Mouse (Mus musculus) midbrain, postnatal 0 days (tissue): ENCODE data around the gene Ppcs. TPM values are rescaled to one million over a fixed set of nuclear protein-coding genes. Genes with fewer than 3 reads are reported as not detected.

Experiments
- ATAC-seq: fragments of 200-750 bp; cut with Nextera tagmentation; 2 replicates; pipeline ENCODE4 v1.8.0; 2017; ENCODE audit warnings: moderate number of reproducible peaks, mild to moderate bottlenecking, moderate TSS enrichment, moderate library complexity; ENCODE audit not compliant: low FRiP score
- DNase-seq: peaks from one replicate; pipeline ENCODE4 v3.0.0-alpha.2; 2015; ENCODE audit warnings: low spot score
- H3K27ac ChIP-seq: fragments of 300-500 bp; sonication (generic); 2 replicates; pipeline ENCODE4 v1.5.1; 2014; ENCODE audit warnings: low read depth, mild to moderate bottlenecking, low read length, mixed read lengths
- H3K27me3 ChIP-seq: fragments of 300-500 bp; sonication (generic); 2 replicates; pipeline ENCODE4 v1.6.1; 2014; ENCODE audit warnings: low read length, control low read depth, mixed read lengths; ENCODE audit not compliant: insufficient read depth
- H3K36me3 ChIP-seq: fragments of 300-500 bp; sonication (generic); 2 replicates; pipeline ENCODE4 v1.6.1; 2014; ENCODE audit warnings: low read length, control low read depth, mixed read lengths; ENCODE audit not compliant: insufficient read depth
- H3K4me1 ChIP-seq: fragments of 300-500 bp; sonication (generic); 2 replicates; pipeline ENCODE4 v1.6.1; 2014; ENCODE audit warnings: mild to moderate bottlenecking, control low read depth, antibody characterized with exemption, low read length, mixed read lengths; ENCODE audit not compliant: insufficient read depth
- H3K4me2 ChIP-seq: fragments of 300-500 bp; sonication (generic); 2 replicates; pipeline ENCODE4 v1.6.1; 2014; ENCODE audit warnings: low read depth, mild to moderate bottlenecking, low read length, mixed read lengths; ENCODE audit not compliant: poor library complexity, severe bottlenecking
- H3K4me3 ChIP-seq: fragments of 300-500 bp; sonication (generic); 2 replicates; pipeline ENCODE4 v1.5.1; 2014; ENCODE audit warnings: low read depth, mild to moderate bottlenecking, low read length, moderate library complexity
- H3K9ac ChIP-seq: fragments of 300-500 bp; sonication (generic); replicated peaks from 2 replicates; pipeline ENCODE4 v1.6.1; 2014; ENCODE audit warnings: mild to moderate bottlenecking, low read length, moderate library complexity, mixed read lengths; ENCODE audit not compliant: poor library complexity, severe bottlenecking
- H3K9me3 ChIP-seq: fragments of 300-500 bp; sonication (generic); 2 replicates; pipeline ENCODE4 v1.6.1; 2016; ENCODE audit warnings: low read length, control low read depth
- CTCF ChIP-seq: IDR thresholded peaks from 2 replicates; pipeline ENCODE4 v1.5.1; 2016; ENCODE audit warnings: antibody characterized with exemption, mild to moderate bottlenecking
- WGBS: fragments of 180-500 bp; shearing (Covaris S2); extraction: QIAGEN DNeasy Blood & Tissue Kit; methylation state at CpG from one replicate; pipeline ENCODE4 v1.1.7; 2014; 5-methylcytosine and 5-hydroxymethylcytosine counted together
- polyA plus RNA-seq: library from polyadenylated mRNA; unstranded; fragments of >200 nt; fragmentation: Nextera tagmentation; extraction: Ambion mirVana; gene quantifications from 2 replicates; pipeline ENCODE4 v1.2.1, GENCODE M21; 2015
- total RNA-seq: library from RNA; depleted of rRNA; stranded (reverse); fragments of >200 nt; gene quantifications from 2 replicates; pipeline ENCODE4 v1.2.3, GENCODE M21; 2014; rRNA removed

The Ppcs gene
- total and polyA plus RNA-seq, 2 experiments from 2014 or later, result 19.2 to 23.4 TPM

- H3K4me1 ChIP-seq, result no peaks in the 10 kb centered on the region
- ATAC-seq (no peak), DNase-seq (no peak)
- no peak for TF ChIP-seq CTCF
- no peak overlapping the region for H3K27ac ChIP-seq
- no peak overlapping the region for H3K9ac ChIP-seq
- H3K9me3 ChIP-seq, result peaks cover 12% of the 10 kb centered on the region
- H3K36me3 ChIP-seq, result peaks cover 28% of the 10 kb centered on the region
- H3K4me3 ChIP-seq, result no peak overlapping the region
- H3K27me3 ChIP-seq, result no peaks in the 10 kb centered on the region
- H3K4me2 ChIP-seq, result no peak overlapping the region
- WGBS, result 82% methylated on average over 7 of the region's 7 CpGs
Measured at GRCm38 (mm10) chr4:119398751-119399150, 23.5 kb downstream of the Ppcs start.

DNA sequence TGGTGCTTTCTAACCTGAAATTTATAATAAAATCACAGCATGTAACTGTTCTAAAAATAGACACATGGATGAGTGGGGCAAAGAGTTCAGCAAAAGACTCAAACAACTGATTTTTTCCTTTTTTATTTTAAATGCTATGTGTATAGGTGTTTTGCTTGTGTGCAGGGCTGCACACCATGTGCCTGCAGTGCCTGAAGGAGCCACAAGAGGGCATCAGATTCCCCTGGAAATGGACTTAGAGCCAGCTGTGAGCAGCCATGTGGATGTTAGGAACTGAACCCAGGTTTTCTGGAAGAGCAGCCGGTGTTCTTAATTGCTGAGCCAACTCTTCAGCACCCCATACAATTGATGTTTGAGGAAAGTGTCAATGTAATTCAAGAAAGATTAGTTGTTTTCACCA lies 31.9 kb downstream of the Ppcs start:
- WGBS, result 94% methylated on average over 1 of the region's 1 CpGs
- Histone ChIP-seq H3K4me3 (no peak overlapping the region), H3K36me3 (peaks cover 11% of the 10 kb centered on the region; the same call in 1 of the 2 replicates), H3K4me1 (no peaks in the 10 kb centered on the region), H3K9me3 (no peaks in the 10 kb centered on the region), H3K9ac (no peak overlapping the region), H3K27ac (no peak overlapping the region), H3K27me3 (no peaks in the 10 kb centered on the region), H3K4me2 (no peak overlapping the region)
- DNase-seq (peak; percentile 38), ATAC-seq (no peak)
- peak; percentile 72 for TF ChIP-seq CTCF

GRCm38 (mm10) chr4:119389184-119389583 lies 33.0 kb downstream of the Ppcs start:
- Histone ChIP-seq H3K4me2 (no peak overlapping the region), H3K27me3 (no peaks in the 10 kb centered on the region), H3K4me3 (no peak overlapping the region), H3K4me1 (no peaks in the 10 kb centered on the region), H3K9ac (no peak overlapping the region), H3K27ac (no peak overlapping the region), H3K36me3 (peaks cover 11% of the 10 kb centered on the region; the same call in 1 of the 2 replicates), H3K9me3 (no peaks in the 10 kb centered on the region)
- no peak for TF ChIP-seq CTCF
- ATAC-seq, result no peak
- no peak for DNase-seq
- WGBS, result 55% methylated on average over 3 of the region's 3 CpGs

GRCm38 (mm10) chr4:119381471-119382190 lies 40.6 kb downstream of the Ppcs start:
- Histone ChIP-seq H3K9ac (no peak overlapping the region), H3K4me1 (no peaks in the 10 kb centered on the region; the same call in 1 of the 2 replicates), H3K27ac (no peak overlapping the region), H3K9me3 (no peaks in the 10 kb centered on the region), H3K4me3 (no peak overlapping the region), H3K27me3 (no peaks in the 10 kb centered on the region), H3K36me3 (no peaks in the 10 kb centered on the region), H3K4me2 (no peak overlapping the region)
- ATAC-seq (no peak), DNase-seq (no peak)
- no peak for TF ChIP-seq CTCF
- 80% methylated on average over 7 of the region's 7 CpGs for WGBS

- WGBS, result 88% methylated on average over 6 of the region's 6 CpGs
- Histone ChIP-seq H3K27ac (no peak overlapping the region), H3K9me3 (no peaks in the 10 kb centered on the region), H3K9ac (no peak overlapping the region), H3K27me3 (no peaks in the 10 kb centered on the region), H3K36me3 (no peaks in the 10 kb centered on the region), H3K4me3 (no peak overlapping the region), H3K4me2 (no peak overlapping the region), H3K4me1 (no peaks in the 10 kb centered on the region)
- DNase-seq (no peak), ATAC-seq (no peak)
- no peak for TF ChIP-seq CTCF
Measured at GRCm38 (mm10) chr4:119369460-119369859, 52.8 kb downstream of the Ppcs start.

Other genes starting within 250 kb of the Ppcs start
- gene Zfp691, start 248.2 kb downstream of the Ppcs start, total RNA-seq, result 2.3 and 4.1 TPM in 2 replicates
- gene Zfp691, start 248.2 kb downstream of the Ppcs start, polyA plus RNA-seq, result 2.5 and 3.3 TPM in 2 replicates
- gene Ermap, start 232.4 kb downstream of the Ppcs start, total RNA-seq, result 0.33 and 2.5 TPM in 2 replicates
- gene Ermap, start 232.4 kb downstream of the Ppcs start, polyA plus RNA-seq, result 0.31 and 0.93 TPM in 2 replicates
- 66.3 and 83.1 TPM in 2 replicates for gene Svbp, start 227.1 kb downstream of the Ppcs start, total RNA-seq
- 196 and 200 TPM in 2 replicates for gene Svbp, start 227.1 kb downstream of the Ppcs start, polyA plus RNA-seq
- gene Tmem269, start 204.2 kb downstream of the Ppcs start, total RNA-seq, result 0.11 TPM in 1 of 2 replicates, not detected in the other
- 0.43 and 0.83 TPM in 2 replicates for gene Tmem269, start 204.2 kb downstream of the Ppcs start, polyA plus RNA-seq
- 13.6 and 30.0 TPM in 2 replicates for gene AU022252, start 189.7 kb downstream of the Ppcs start, total RNA-seq
- 20.1 and 22.1 TPM in 2 replicates for gene AU022252, start 189.7 kb downstream of the Ppcs start, polyA plus RNA-seq
- gene P3h1, start 189.5 kb downstream of the Ppcs start, total RNA-seq, result 14.9 and 15.0 TPM in 2 replicates
- gene P3h1, start 189.5 kb downstream of the Ppcs start, polyA plus RNA-seq, result 9.8 and 10.2 TPM in 2 replicates
- gene Cldn19, start 167.0 kb downstream of the Ppcs start, total RNA-seq, result 2.7 and 4.5 TPM in 2 replicates
- 0.75 and 0.77 TPM in 2 replicates for gene Cldn19, start 167.0 kb downstream of the Ppcs start, polyA plus RNA-seq
- gene Ybx1, start 127.8 kb downstream of the Ppcs start, total RNA-seq, result 678 and 724 TPM in 2 replicates
- gene Ybx1, start 127.8 kb downstream of the Ppcs start, polyA plus RNA-seq, result 971 and 1,006 TPM in 2 replicates
- gene Ppih, start 101.9 kb downstream of the Ppcs start, total RNA-seq, result 22.8 and 30.3 TPM in 2 replicates
- 42.7 and 44.3 TPM in 2 replicates for gene Ppih, start 101.9 kb downstream of the Ppcs start, polyA plus RNA-seq
- gene Ccdc30, start 6.9 kb downstream of the Ppcs start, total RNA-seq, result 9.6 and 11.9 TPM in 2 replicates
- 24.1 and 24.2 TPM in 2 replicates for gene Ccdc30, start 6.9 kb downstream of the Ppcs start, polyA plus RNA-seq
- gene Zmynd12, start 394 bp upstream of the Ppcs start, total RNA-seq, result 0.16 TPM in 1 of 2 replicates, not detected in the other
- 0.44 and 0.64 TPM in 2 replicates for gene Zmynd12, start 394 bp upstream of the Ppcs start, polyA plus RNA-seq
- gene Rimkla, start 70.2 kb upstream of the Ppcs start, total RNA-seq, result 37.1 and 45.3 TPM in 2 replicates
- 25.3 and 25.8 TPM in 2 replicates for gene Rimkla, start 70.2 kb upstream of the Ppcs start, polyA plus RNA-seq
- 39.1 and 46.0 TPM in 2 replicates for gene Foxj3, start 114.6 kb upstream of the Ppcs start, total RNA-seq
- 21.3 and 26.4 TPM in 2 replicates for gene Foxj3, start 114.6 kb upstream of the Ppcs start, polyA plus RNA-seq
- 19.0 and 27.4 TPM in 2 replicates for gene Frg2f1, start 117.1 kb upstream of the Ppcs start, total RNA-seq
- 15.9 and 16.1 TPM in 2 replicates for gene Frg2f1, start 117.1 kb upstream of the Ppcs start, polyA plus RNA-seq
- not detected in 2 replicates for gene Guca2a, start 215.3 kb upstream of the Ppcs start, total RNA-seq
- not detected in 2 replicates for gene Guca2a, start 215.3 kb upstream of the Ppcs start, polyA plus RNA-seq
- gene Guca2b, start 236.5 kb upstream of the Ppcs start, total RNA-seq, result not detected in 2 replicates
- not detected in 2 replicates for gene Guca2b, start 236.5 kb upstream of the Ppcs start, polyA plus RNA-seq